22 mouse cellular contexts compared by ENCODE assay signal in the genomic region with DNA sequence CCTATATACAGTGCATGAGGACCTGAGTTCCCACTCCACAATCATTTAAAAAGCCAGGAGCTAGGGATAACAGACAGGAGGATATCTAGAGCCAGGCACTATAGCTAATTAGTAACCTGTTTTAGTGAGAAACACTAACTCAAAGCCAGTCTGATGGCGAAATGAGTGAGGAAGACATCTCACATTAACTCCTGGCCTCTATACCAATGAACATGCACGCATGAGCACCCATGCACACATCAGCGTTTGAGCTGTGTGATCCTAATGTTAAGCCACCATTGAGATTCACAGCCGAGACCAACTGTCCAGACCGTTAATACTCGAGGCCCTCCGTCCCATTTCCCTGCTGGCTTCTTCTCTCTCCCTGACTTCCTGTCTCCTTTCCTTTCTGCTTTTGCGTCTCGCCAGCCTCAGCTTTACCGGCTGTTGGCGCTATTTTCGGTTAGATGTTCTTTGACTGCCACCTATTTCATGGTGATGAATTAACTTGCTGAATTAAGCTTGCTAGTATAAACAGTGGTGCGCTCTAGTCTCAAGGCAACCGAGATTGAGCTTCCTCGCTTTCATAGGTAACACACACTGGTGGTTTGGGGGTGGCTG. TPM values are rescaled to one million over a fixed set of nuclear protein-coding genes. Genes with fewer than 3 reads are reported as not detected.
DNase-seq lines count a peak whose midpoint lies in the region; ATAC-seq lines count a peak whose summit lies in the region.
"Had no signal": no experiment of that assay in that cellular context is flagged by ENCODE, and none has a peak within 500 bp of the region (broad histone marks: within the 10 kb centered on the region; RNA-seq: fewer than 3 reads in every experiment).

No protein-coding gene starts in this region.

- peaks cover 38% of the 10 kb centered on the region for H3K36me3 ChIP-seq in kidney, embryonic 14.5 days (ENCODE audit: control insufficient read depth, insufficient read depth, low read length)
- peaks cover 61% of the 10 kb centered on the region for H3K36me3 ChIP-seq in liver, embryonic 16.5 days (ENCODE audit: control insufficient read depth, insufficient read depth)

- H3K9ac ChIP-seq in kidney, embryonic 14.5 days (ENCODE audit: low read depth, low read length): no peak overlapping the region
- peak overlapping the region; percentile 100 for H3K9ac ChIP-seq in liver, embryonic 16.5 days (ENCODE audit: low read depth, low read length)
- H3K9ac ChIP-seq: forebrain, embryonic 13.5 days; midbrain, embryonic 13.5 days; neural tube, embryonic 13.5 days had no signal

- WGBS in kidney, embryonic 14.5 days: 77% methylated on average over 15 of the region's 15 CpGs
- 91% methylated on average over 15 of the region's 15 CpGs for WGBS in liver, embryonic 16.5 days (ENCODE audit: insufficient replicate concordance)

- H3K4me2 ChIP-seq in kidney, embryonic 14.5 days (replicated peaks; ENCODE audit: low read depth, low read length): no peak overlapping the region
- H3K4me2 ChIP-seq in liver, embryonic 16.5 days (ENCODE audit: low read depth, low read length): peak overlapping the region; percentile 65
- H3K4me2 ChIP-seq: forebrain, embryonic 13.5 days; midbrain, embryonic 13.5 days; neural tube, embryonic 13.5 days had no signal

- no peaks in the 10 kb centered on the region for H3K9me3 ChIP-seq in kidney, embryonic 14.5 days (ENCODE audit: control insufficient read depth, low read length)
- H3K9me3 ChIP-seq in liver, embryonic 16.5 days (replicated peaks; ENCODE audit: control insufficient read depth, low read length): no peaks in the 10 kb centered on the region
- H3K9me3 ChIP-seq: embryonic facial prominence, embryonic 10.5 days; forebrain, embryonic 13.5 days; midbrain, embryonic 13.5 days; neural tube, embryonic 13.5 days had no signal

- DNase-seq in kidney, adult 11 months: peak; percentile 47
- peak; percentile 79 for DNase-seq in kidney, adult 9 months
- DNase-seq in kidney, postnatal 25 days: peak; percentile 45 to 50
- DNase-seq in lung, postnatal 25 days (ENCODE audit: low spot score): no peak
- DNase-seq in Muller cell, postnatal 12 days (ENCODE audit: inconsistent ontology term): no peak
- DNase-seq: adrenal gland, adult 8-10 months; cerebellum, adult 9-10 months; gastrocnemius, postnatal 36 days; layer of hippocampus, postnatal 36 days; right cerebral cortex, adult 18-20 months had no signal

- no peak overlapping the region for H3K27ac ChIP-seq in kidney, embryonic 14.5 days (ENCODE audit: low read depth, low read length)
- H3K27ac ChIP-seq in liver, embryonic 16.5 days (ENCODE audit: low read length): peak overlapping the region; percentile 77
- H3K27ac ChIP-seq: embryonic facial prominence, embryonic 10.5 days; forebrain, embryonic 13.5 days; midbrain, embryonic 13.5 days; neural tube, embryonic 13.5 days had no signal

- H3K27me3 ChIP-seq in kidney, embryonic 14.5 days (ENCODE audit: control insufficient read depth, insufficient read depth, low read length): no peaks in the 10 kb centered on the region
- H3K27me3 ChIP-seq in liver, embryonic 16.5 days (ENCODE audit: control insufficient read depth, insufficient read depth, low read depth, low read length): no peaks in the 10 kb centered on the region
- H3K27me3 ChIP-seq: forebrain, embryonic 13.5 days; midbrain, embryonic 13.5 days; neural tube, embryonic 13.5 days had no signal

- peaks cover 7% of the 10 kb centered on the region; the same call in 1 of the 2 replicates for H3K4me1 ChIP-seq in kidney, embryonic 14.5 days (ENCODE audit: control insufficient read depth, insufficient read depth, low read length)
- peaks cover 52% of the 10 kb centered on the region for H3K4me1 ChIP-seq in liver, embryonic 16.5 days (ENCODE audit: control insufficient read depth, low read depth, low read length)

- no peak for ATAC-seq in kidney, embryonic 14.5 days (ENCODE audit: low FRiP score, low TSS enrichment)
- no peak for ATAC-seq in liver, embryonic 16.5 days (ENCODE audit: low read depth)
- ATAC-seq: forebrain, embryonic 13.5 days; midbrain, embryonic 13.5 days had no signal

- no peak overlapping the region for H3K4me3 ChIP-seq in kidney, embryonic 14.5 days (ENCODE audit: low read length)
- peak overlapping the region; percentile 97 for H3K4me3 ChIP-seq in liver, embryonic 16.5 days (ENCODE audit: low read depth, low read length)
- H3K4me3 ChIP-seq: embryonic facial prominence, embryonic 10.5 days; forebrain, embryonic 13.5 days; midbrain, embryonic 13.5 days; neural tube, embryonic 13.5 days had no signal

RNA-seq across cellular contexts. Expression of gene Cpox, which starts 3.8 kb away (rescaled TPM):
- 22.3 and 29.6 TPM in 2 replicates for polyA plus RNA-seq in kidney, embryonic 14.5 days (2014; fragmentation: Nextera tagmentation; extraction: Ambion mirVana)
- polyA plus RNA-seq in liver, embryonic 16.5 days (2015; fragmentation: Nextera tagmentation; extraction: Ambion mirVana): 356 and 399 TPM in 2 replicates

RNA-seq across cellular contexts. Expression of gene E330017A01Rik, which starts 35.4 kb away (rescaled TPM):
- polyA plus RNA-seq in kidney, embryonic 14.5 days (2014; fragmentation: Nextera tagmentation; extraction: Ambion mirVana): 0.17 and 0.39 TPM in 2 replicates
- not detected in 2 replicates for polyA plus RNA-seq in liver, embryonic 16.5 days (2015; fragmentation: Nextera tagmentation; extraction: Ambion mirVana)
- polyA plus RNA-seq: C2C12; embryonic facial prominence, embryonic 10.5 days; forebrain, embryonic 13.5 days; heart, embryonic 14.5 days; large intestine, adult 2 months; limb, embryonic 14.5 days; lung, embryonic 16.5 days; midbrain, embryonic 13.5 days; small intestine, adult 2 months had no signal

RNA-seq across cellular contexts. Expression of gene Gpr15, which starts 45.0 kb away (rescaled TPM):
- 0.11 TPM in 1 of 2 replicates, not detected in the other for polyA plus RNA-seq in kidney, embryonic 14.5 days (2014; fragmentation: Nextera tagmentation; extraction: Ambion mirVana)
- polyA plus RNA-seq in liver, embryonic 16.5 days (2015; fragmentation: Nextera tagmentation; extraction: Ambion mirVana): not detected in 2 replicates
- polyA plus RNA-seq: C2C12; embryonic facial prominence, embryonic 10.5 days; forebrain, embryonic 13.5 days; heart, embryonic 14.5 days; midbrain, embryonic 13.5 days; neural tube, embryonic 13.5 days; small intestine, adult 2 months had no signal

RNA-seq across cellular contexts. Expression of gene Cldnd1, which starts 53.8 kb away (rescaled TPM):
- polyA plus RNA-seq in kidney, embryonic 14.5 days (2014; fragmentation: Nextera tagmentation; extraction: Ambion mirVana): 106 and 125 TPM in 2 replicates
- polyA plus RNA-seq in liver, embryonic 16.5 days (2015; fragmentation: Nextera tagmentation; extraction: Ambion mirVana): 23.8 and 24.2 TPM in 2 replicates

RNA-seq across cellular contexts. Expression of gene Gm813, which starts 57.1 kb away (rescaled TPM):
- polyA plus RNA-seq in kidney, embryonic 14.5 days (2014; fragmentation: Nextera tagmentation; extraction: Ambion mirVana): not detected in 2 replicates
- not detected in 2 replicates for polyA plus RNA-seq in liver, embryonic 16.5 days (2015; fragmentation: Nextera tagmentation; extraction: Ambion mirVana)
- polyA plus RNA-seq: C2C12; embryonic facial prominence, embryonic 10.5 days; forebrain, embryonic 13.5 days; heart, embryonic 14.5 days; large intestine, adult 2 months; limb, embryonic 14.5 days; lung, embryonic 16.5 days; midbrain, embryonic 13.5 days; neural tube, embryonic 13.5 days; small intestine, adult 2 months had no signal

Comparison
In these comparisons a context has a peak if more than half of its experiments do, and no peak if none do; other contexts are left out.
1. DNase-seq: peak in kidney, adult 11 months (single experiment), kidney, adult 9 months (single experiment) and kidney, postnatal 25 days (2 of 2); none in lung, postnatal 25 days (single experiment) and Muller cell, postnatal 12 days (single experiment).
2. RNA of gene Cpox, which starts 3.8 kb away (polyA plus RNA-seq): 356 to 399 TPM in liver, embryonic 16.5 days; 22.3 to 29.6 TPM in kidney, embryonic 14.5 days; every median in the first group is over 10 times any median in the second.